Mouse (Mus musculus): ENCODE data around the gene Edc3.

DNA sequence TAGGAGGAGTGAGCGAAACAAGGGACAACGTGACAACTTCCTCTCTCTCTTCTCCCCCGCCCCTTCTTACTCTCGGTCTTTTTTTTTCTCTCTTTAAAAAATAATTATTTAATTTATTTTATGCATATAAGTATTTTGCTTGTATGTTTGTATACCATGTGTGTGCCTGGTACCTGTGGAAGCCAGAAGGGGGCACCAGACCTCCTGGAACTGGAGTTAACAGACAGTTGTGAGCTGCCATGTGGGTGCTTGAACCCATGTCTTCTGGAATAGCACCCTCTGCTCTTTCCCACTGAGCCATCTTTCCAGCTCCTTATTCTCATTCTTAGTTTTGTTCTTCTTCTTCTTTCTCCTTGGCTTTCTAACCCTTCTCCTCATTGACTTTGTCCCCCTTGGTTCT lies 49.4 kb upstream of the Edc3 start:
- TF ChIP-seq CTCF (IDR thresholded peaks at IDR 0.05): peak; percentile 26; the same call in 1 of the 2 replicates
- TF ChIP-seq EP300 (IDR thresholded peaks at IDR 0.05): no peak
